Mouse (Mus musculus): ENCODE data around the gene Nt5e. TPM values are rescaled to one million over a fixed set of nuclear protein-coding genes. Genes with fewer than 3 reads are reported as not detected.

Nt5e gene
- polyA plus RNA-seq, 1 experiment from 2014 or later = 4.0 TPM

DNA sequence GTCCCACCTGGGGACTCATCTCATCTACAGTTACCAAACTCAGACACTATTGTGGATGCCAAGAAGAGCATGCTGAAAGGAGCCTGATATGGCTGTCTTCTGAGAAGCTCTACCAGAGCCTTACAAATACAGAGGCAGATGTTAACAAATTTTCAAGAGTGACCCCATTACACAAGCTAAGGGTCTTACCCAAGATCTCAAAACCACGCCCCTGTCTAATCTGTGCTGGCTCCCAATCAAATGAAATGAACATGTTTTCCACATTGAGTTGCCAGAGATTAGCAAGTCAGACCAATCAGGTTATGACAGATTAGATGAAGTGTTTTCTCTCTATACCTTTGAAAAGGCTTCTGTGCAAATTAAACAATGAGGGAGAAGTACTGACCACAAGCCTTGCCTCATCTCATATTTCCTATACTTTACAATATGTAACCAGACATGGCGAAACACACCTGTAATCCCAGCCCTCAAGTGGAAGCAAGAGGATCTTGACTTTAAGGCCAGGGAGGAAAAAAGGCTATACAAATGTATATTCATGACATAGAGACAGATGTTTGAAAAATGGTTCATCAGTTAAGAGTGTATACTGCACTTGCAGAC is 19.9 kb upstream of the Nt5e start:
- no peak overlapping the region for H3K4me3 ChIP-seq (ENCODE audit: low read length)
- no peak overlapping the region for H3K9ac ChIP-seq (ENCODE audit: low read depth, low read length)
- no peaks in the 10 kb centered on the region for H3K27me3 ChIP-seq (replicated peaks; ENCODE audit: control insufficient read depth, insufficient read depth, low read length)
- no peaks in the 10 kb centered on the region for H3K9me3 ChIP-seq (ENCODE audit: control insufficient read depth, low read length)
- no peak overlapping the region for H3K4me2 ChIP-seq (ENCODE audit: low read depth, low read length)
- ATAC-seq = no peak
- H3K4me1 ChIP-seq (ENCODE audit: control insufficient read depth, insufficient read depth, low read length) = no peaks in the 10 kb centered on the region
- H3K36me3 ChIP-seq (ENCODE audit: control insufficient read depth, insufficient read depth, low read length) = no peaks in the 10 kb centered on the region
- H3K27ac ChIP-seq (ENCODE audit: low read length) = no peak overlapping the region
- WGBS = 85% methylated on average over 2 of the region's 2 CpGs

- WGBS = 48% methylated on average over 1 of the region's 1 CpGs
- Histone ChIP-seq H3K27me3 (replicated peaks; ENCODE audit: control insufficient read depth, insufficient read depth, low read length) (no peaks in the 10 kb centered on the region), H3K4me2 (ENCODE audit: low read depth, low read length) (no peak overlapping the region), H3K4me1 (ENCODE audit: control insufficient read depth, insufficient read depth, low read length) (no peaks in the 10 kb centered on the region), H3K9ac (ENCODE audit: low read depth, low read length) (no peak overlapping the region), H3K27ac (ENCODE audit: low read length) (no peak overlapping the region), H3K4me3 (ENCODE audit: low read length) (no peak overlapping the region), H3K9me3 (ENCODE audit: control insufficient read depth, low read length) (no peaks in the 10 kb centered on the region), H3K36me3 (ENCODE audit: control insufficient read depth, insufficient read depth, low read length) (no peaks in the 10 kb centered on the region)
- ATAC-seq = no peak
Observed at GRCm38 (mm10) chr9:88309127-88309526, 17.9 kb upstream of the Nt5e start.

- no peaks in the 10 kb centered on the region for H3K4me1 ChIP-seq (ENCODE audit: control insufficient read depth, insufficient read depth, low read length)
- H3K36me3 ChIP-seq (ENCODE audit: control insufficient read depth, insufficient read depth, low read length) = no peaks in the 10 kb centered on the region
- no peak overlapping the region for H3K27ac ChIP-seq (ENCODE audit: low read length)
- ATAC-seq = no peak
- H3K27me3 ChIP-seq (replicated peaks; ENCODE audit: control insufficient read depth, insufficient read depth, low read length) = no peaks in the 10 kb centered on the region
- H3K4me2 ChIP-seq (ENCODE audit: low read depth, low read length) = no peak overlapping the region
- H3K9ac ChIP-seq (ENCODE audit: low read depth, low read length) = no peak overlapping the region
- no peaks in the 10 kb centered on the region for H3K9me3 ChIP-seq (ENCODE audit: control insufficient read depth, low read length)
- no peak overlapping the region for H3K4me3 ChIP-seq (ENCODE audit: low read length)
Observed at GRCm38 (mm10) chr9:88319226-88319625, 7.8 kb upstream of the Nt5e start.

GRCm38 (mm10) chr9:88324616-88325015 is 2.4 kb upstream of the Nt5e start:
- Histone ChIP-seq H3K36me3 (ENCODE audit: control insufficient read depth, insufficient read depth, low read length) (no peaks in the 10 kb centered on the region), H3K27me3 (replicated peaks; ENCODE audit: control insufficient read depth, insufficient read depth, low read length) (no peaks in the 10 kb centered on the region), H3K9ac (ENCODE audit: low read depth, low read length) (no peak overlapping the region), H3K9me3 (ENCODE audit: control insufficient read depth, low read length) (no peaks in the 10 kb centered on the region), H3K4me3 (ENCODE audit: low read length) (no peak overlapping the region), H3K4me1 (ENCODE audit: control insufficient read depth, insufficient read depth, low read length) (no peaks in the 10 kb centered on the region), H3K27ac (ENCODE audit: low read length) (no peak overlapping the region), H3K4me2 (ENCODE audit: low read depth, low read length) (no peak overlapping the region)
- ATAC-seq = no peak
- 85% methylated on average over 3 of the region's 3 CpGs for WGBS

DNA sequence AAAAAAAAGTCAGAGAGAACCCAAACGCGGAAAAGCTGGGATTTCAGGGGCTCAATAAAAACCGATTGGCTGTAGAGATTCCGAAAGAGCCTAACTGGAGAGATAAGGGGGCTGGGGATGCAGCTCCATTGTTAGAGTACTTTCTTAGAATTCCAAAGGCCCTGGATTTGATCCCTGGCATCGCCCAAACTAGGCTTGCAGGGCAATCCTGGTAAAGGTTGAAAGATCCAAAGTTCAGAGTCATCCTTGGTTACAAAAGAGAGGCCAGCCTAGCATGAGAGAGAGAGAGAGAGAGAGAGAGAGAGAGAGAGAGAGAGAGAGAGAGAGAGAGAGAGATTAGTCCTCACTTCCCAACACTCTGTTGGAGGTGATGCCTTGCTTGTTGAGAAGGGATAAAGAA is 1.7 kb downstream of the Nt5e start:
- H3K27me3 ChIP-seq (replicated peaks; ENCODE audit: control insufficient read depth, insufficient read depth, low read length) = no peaks in the 10 kb centered on the region
- no peak overlapping the region for H3K27ac ChIP-seq (ENCODE audit: low read length)
- ATAC-seq = no peak
- H3K9me3 ChIP-seq (ENCODE audit: control insufficient read depth, low read length) = no peaks in the 10 kb centered on the region
- H3K4me2 ChIP-seq (ENCODE audit: low read depth, low read length) = no peak overlapping the region
- WGBS = 37% methylated on average over 5 of the region's 5 CpGs
- no peaks in the 10 kb centered on the region for H3K4me1 ChIP-seq (ENCODE audit: control insufficient read depth, insufficient read depth, low read length)
- no peak overlapping the region for H3K9ac ChIP-seq (ENCODE audit: low read depth, low read length)
- no peaks in the 10 kb centered on the region for H3K36me3 ChIP-seq (ENCODE audit: control insufficient read depth, insufficient read depth, low read length)
- no peak overlapping the region for H3K4me3 ChIP-seq (ENCODE audit: low read length)

- no peak for ATAC-seq
- no peaks in the 10 kb centered on the region for H3K4me1 ChIP-seq (ENCODE audit: control insufficient read depth, insufficient read depth, low read length)
- H3K27ac ChIP-seq (ENCODE audit: low read length) = no peak overlapping the region
- no peak overlapping the region for H3K4me3 ChIP-seq (ENCODE audit: low read length)
- no peaks in the 10 kb centered on the region for H3K27me3 ChIP-seq (replicated peaks; ENCODE audit: control insufficient read depth, insufficient read depth, low read length)
- no peak overlapping the region for H3K4me2 ChIP-seq (ENCODE audit: low read depth, low read length)
- no peaks in the 10 kb centered on the region for H3K36me3 ChIP-seq (ENCODE audit: control insufficient read depth, insufficient read depth, low read length)
- 30% methylated on average over 10 of the region's 10 CpGs for whole genome bisulfite sequencing
- no peaks in the 10 kb centered on the region for H3K9me3 ChIP-seq (ENCODE audit: control insufficient read depth, low read length)
- H3K9ac ChIP-seq (ENCODE audit: low read depth, low read length) = no peak overlapping the region
Observed at GRCm38 (mm10) chr9:88329166-88329748, 2.3 kb downstream of the Nt5e start.

DNA sequence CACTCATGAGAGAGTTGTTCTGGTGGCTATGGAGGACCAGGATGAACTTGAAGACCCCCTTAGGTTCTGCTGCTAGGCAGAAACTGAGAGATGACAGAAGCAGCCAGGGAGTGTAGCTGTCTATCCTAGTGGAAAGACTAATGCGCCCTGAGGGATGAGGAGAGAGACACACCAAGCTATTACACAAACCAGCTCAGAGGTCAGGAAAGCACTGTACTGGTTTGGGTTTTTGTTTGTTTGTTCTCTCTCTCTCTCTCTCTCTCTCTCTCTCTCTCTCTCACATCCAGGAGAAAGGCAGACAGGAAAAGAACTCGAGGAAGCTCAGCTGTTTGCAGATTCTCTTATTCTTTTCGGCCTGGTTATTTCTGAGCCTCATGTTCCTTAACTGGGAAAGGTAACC is 3.3 kb downstream of the Nt5e start:
- no peaks in the 10 kb centered on the region for H3K4me1 ChIP-seq (ENCODE audit: control insufficient read depth, insufficient read depth, low read length)
- no peaks in the 10 kb centered on the region for H3K36me3 ChIP-seq (ENCODE audit: control insufficient read depth, insufficient read depth, low read length)
- ATAC-seq = no peak
- no peak overlapping the region for H3K9ac ChIP-seq (ENCODE audit: low read depth, low read length)
- no peak overlapping the region for H3K27ac ChIP-seq (ENCODE audit: low read length)
- H3K27me3 ChIP-seq (replicated peaks; ENCODE audit: control insufficient read depth, insufficient read depth, low read length) = no peaks in the 10 kb centered on the region
- 75% methylated on average over 3 of the region's 3 CpGs for WGBS
- no peak overlapping the region for H3K4me3 ChIP-seq (ENCODE audit: low read length)
- H3K9me3 ChIP-seq (ENCODE audit: control insufficient read depth, low read length) = no peaks in the 10 kb centered on the region
- no peak overlapping the region for H3K4me2 ChIP-seq (ENCODE audit: low read depth, low read length)

- Histone ChIP-seq H3K4me1 (ENCODE audit: control insufficient read depth, insufficient read depth, low read length) (no peaks in the 10 kb centered on the region), H3K27me3 (replicated peaks; ENCODE audit: control insufficient read depth, insufficient read depth, low read length) (no peaks in the 10 kb centered on the region), H3K9me3 (ENCODE audit: control insufficient read depth, low read length) (no peaks in the 10 kb centered on the region), H3K4me2 (ENCODE audit: low read depth, low read length) (no peak overlapping the region), H3K9ac (ENCODE audit: low read depth, low read length) (no peak overlapping the region), H3K4me3 (ENCODE audit: low read length) (no peak overlapping the region), H3K36me3 (ENCODE audit: control insufficient read depth, insufficient read depth, low read length) (no peaks in the 10 kb centered on the region), H3K27ac (ENCODE audit: low read length) (no peak overlapping the region)
- 44% methylated on average over 3 of the region's 3 CpGs for WGBS
- no peak for ATAC-seq
Observed at GRCm38 (mm10) chr9:88332447-88332846, 5.5 kb downstream of the Nt5e start.

GRCm38 (mm10) chr9:88335839-88336238 is 8.8 kb downstream of the Nt5e start:
- no peak overlapping the region for H3K4me3 ChIP-seq (ENCODE audit: low read length)
- H3K36me3 ChIP-seq (ENCODE audit: control insufficient read depth, insufficient read depth, low read length) = no peaks in the 10 kb centered on the region
- no peaks in the 10 kb centered on the region for H3K9me3 ChIP-seq (ENCODE audit: control insufficient read depth, low read length)
- ATAC-seq = no peak
- H3K9ac ChIP-seq (ENCODE audit: low read depth, low read length) = no peak overlapping the region
- H3K4me2 ChIP-seq (ENCODE audit: low read depth, low read length) = no peak overlapping the region
- no peaks in the 10 kb centered on the region for H3K4me1 ChIP-seq (ENCODE audit: control insufficient read depth, insufficient read depth, low read length)
- no peaks in the 10 kb centered on the region for H3K27me3 ChIP-seq (replicated peaks; ENCODE audit: control insufficient read depth, insufficient read depth, low read length)
- 75% methylated on average over 1 of the region's 2 CpGs for WGBS
- H3K27ac ChIP-seq (ENCODE audit: low read length) = no peak overlapping the region

GRCm38 (mm10) chr9:88340819-88341218 is 13.8 kb downstream of the Nt5e start:
- Histone ChIP-seq H3K4me1 (ENCODE audit: control insufficient read depth, insufficient read depth, low read length) (no peaks in the 10 kb centered on the region), H3K36me3 (ENCODE audit: control insufficient read depth, insufficient read depth, low read length) (no peaks in the 10 kb centered on the region)

More at GRCm38 (mm10) chr9:88340819-88341218, 13.8 kb downstream of the Nt5e start:
- no peaks in the 10 kb centered on the region for H3K9me3 ChIP-seq (ENCODE audit: control insufficient read depth, low read length)
- H3K4me2 ChIP-seq (ENCODE audit: low read depth, low read length) = no peak overlapping the region
- H3K4me3 ChIP-seq (ENCODE audit: low read length) = no peak overlapping the region
- H3K27me3 ChIP-seq (replicated peaks; ENCODE audit: control insufficient read depth, insufficient read depth, low read length) = no peaks in the 10 kb centered on the region
- 89% methylated on average over 3 of the region's 3 CpGs for WGBS
- H3K27ac ChIP-seq (ENCODE audit: low read length) = no peak overlapping the region
- H3K9ac ChIP-seq (ENCODE audit: low read depth, low read length) = no peak overlapping the region
- no peak for ATAC-seq
